Mouse (Mus musculus) E14TG2a.4 (cell line): Measurements from ENCODE around the gene Ccdc194.

Experiments used
- CTCF ChIP-seq: conservative IDR thresholded peaks from 2 replicates; pipeline ENCODE4 v1.5.1; 2014; ENCODE audit warnings: low read length
- NANOG ChIP-seq: IDR thresholded peaks from 2 replicates; pipeline ENCODE4 v1.6.1; 2014; ENCODE audit warnings: borderline replicate concordance, low read length, mixed read lengths
- POU5F1 ChIP-seq: IDR thresholded peaks from 2 replicates; pipeline ENCODE4 v1.6.1; 2014; ENCODE audit warnings: low read length, borderline replicate concordance

- no peak for TF ChIP-seq CTCF
- TF ChIP-seq NANOG, result no peak
- no peak for TF ChIP-seq POU5F1
Observed at GRCm38 (mm10) chr8:71478943-71479342, 46.6 kb downstream of the Ccdc194 start.
